Mouse (Mus musculus) left cerebral cortex, adult 9 months (tissue): ENCODE results near the gene Gpr25.

Experiments used
- DNase-seq, 2 experiments: peaks; one replicate each; pipeline ENCODE4 v3.0.0; 2022; ENCODE audit warnings: low spot score in 2 of 2

Gpr25 gene

DNA sequence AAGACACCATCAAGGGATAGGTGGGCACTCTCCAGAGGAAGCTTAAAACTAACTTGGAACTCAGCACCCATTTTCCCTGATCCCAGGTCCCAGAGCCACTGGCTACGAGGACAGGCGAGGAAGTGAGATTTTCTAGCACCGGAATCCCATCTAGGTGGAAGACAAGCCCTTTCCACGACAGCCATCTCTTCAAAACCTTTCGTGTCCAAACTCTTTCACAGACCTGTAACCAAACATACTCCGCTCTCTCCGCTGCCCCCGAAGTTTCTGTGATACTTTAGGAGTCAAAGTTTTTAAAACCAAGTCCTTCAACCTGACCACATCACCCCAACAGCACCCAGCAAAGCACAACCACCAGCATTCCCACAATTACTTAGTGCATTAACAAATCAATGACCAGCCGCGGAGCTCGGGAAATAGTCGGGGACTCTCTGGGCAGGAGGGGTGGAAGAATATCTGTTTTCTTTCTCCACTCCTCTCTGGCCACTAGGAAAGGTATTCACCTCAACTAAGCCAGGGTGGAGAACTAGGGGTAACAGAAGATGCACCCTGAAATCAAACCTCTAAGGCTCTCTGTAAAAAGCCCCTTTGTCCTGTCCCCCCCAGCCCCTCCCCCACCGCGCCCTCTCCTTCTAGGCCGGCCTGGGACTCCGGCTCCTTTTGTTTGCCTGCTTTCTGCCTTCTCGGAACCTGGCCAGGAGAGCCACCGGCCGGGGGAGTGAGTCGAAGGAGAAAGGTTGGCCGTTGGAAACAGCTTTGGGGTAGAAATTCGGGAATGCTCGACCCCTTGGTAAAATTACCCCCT, 27.5 kb downstream of the Gpr25 start:
- DNase-seq: no peak

GRCm38 (mm10) chr1:136232285-136232926, 28.3 kb downstream of the Gpr25 start:
- no peak for DNase-seq

DNA sequence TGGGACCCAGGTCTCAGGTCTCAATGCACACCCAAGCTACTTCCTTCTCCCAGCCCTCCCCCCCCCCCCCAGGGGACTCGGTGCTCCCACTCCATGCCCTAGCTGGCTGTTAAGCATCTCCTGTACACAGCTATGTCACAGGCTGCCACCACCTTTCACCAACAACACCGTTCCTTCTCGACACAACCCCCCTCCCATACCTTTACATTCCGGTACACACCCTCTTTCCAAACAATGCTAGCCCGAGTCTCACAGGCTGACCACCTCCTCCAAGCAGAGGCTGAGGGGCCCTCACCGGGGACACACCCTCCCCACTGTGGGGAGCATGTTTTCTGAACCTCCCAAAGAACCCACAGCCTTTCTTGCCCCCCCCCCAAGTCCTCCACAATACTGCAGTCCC, 29.1 kb downstream of the Gpr25 start:
- DNase-seq: no peak

DNA sequence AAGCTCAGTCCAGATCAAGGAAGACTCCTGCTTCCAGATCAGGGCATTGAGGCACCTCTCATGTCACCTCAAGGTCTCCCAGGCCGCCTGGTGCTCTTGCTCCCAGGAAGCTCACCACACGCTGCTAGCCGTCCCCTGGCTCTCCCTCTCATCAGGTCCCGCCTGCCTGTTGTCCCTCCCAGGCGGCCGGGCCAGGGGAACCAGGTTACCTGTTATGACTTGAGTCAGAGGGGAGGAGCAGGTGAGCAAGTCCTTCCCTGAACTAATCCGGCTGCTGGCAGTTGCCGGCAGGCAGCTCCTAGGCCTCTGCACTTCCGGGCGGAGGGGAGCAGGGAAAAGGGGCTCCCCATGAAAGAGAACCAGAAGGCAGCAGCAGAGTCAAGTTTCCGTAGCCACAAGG, 30.5 kb downstream of the Gpr25 start:
- no peak for DNase-seq

DNA sequence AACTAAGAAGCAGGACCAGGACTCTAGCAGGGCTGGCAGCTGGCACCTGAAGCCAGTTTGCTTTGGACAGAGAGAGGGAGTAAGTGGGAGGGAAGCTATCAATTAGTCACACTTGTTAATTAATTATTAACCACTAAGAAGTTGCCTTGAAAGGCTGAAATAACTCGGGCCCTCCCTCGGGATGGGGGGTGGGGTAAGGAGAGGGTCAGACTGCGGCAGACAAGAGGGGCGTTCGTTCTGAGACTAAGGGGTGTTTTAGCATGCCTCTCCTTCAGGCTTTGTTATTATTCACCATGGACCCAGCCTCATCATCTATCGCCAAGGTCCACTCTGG, 31.7 kb downstream of the Gpr25 start:
- DNase-seq: no peak

- DNase-seq: no peak
Measured at GRCm38 (mm10) chr1:136228328-136229039, 32.2 kb downstream of the Gpr25 start.

DNA sequence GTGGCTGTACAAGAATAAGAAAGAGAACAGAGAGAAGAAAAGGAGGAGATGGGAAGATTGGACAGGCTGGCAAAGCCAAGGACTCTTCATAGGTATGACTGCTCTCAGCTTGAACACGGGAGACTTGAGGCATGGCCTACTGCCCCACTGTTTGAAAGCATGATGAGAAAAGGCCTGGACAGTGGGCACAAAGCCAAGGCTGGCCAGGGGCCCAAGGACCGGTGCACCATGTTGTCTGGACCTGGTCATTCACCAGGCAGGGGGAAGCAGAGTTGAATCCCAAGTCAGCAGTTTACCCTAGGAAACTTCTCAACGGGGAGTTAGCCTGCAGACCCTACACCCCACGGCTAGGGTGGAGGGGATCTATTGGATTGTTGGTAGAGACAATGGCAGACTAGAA, 32.8 kb downstream of the Gpr25 start:
- no peak for DNase-seq

GRCm38 (mm10) chr1:136226626-136227025, 34.0 kb downstream of the Gpr25 start:
- no peak for DNase-seq

DNA sequence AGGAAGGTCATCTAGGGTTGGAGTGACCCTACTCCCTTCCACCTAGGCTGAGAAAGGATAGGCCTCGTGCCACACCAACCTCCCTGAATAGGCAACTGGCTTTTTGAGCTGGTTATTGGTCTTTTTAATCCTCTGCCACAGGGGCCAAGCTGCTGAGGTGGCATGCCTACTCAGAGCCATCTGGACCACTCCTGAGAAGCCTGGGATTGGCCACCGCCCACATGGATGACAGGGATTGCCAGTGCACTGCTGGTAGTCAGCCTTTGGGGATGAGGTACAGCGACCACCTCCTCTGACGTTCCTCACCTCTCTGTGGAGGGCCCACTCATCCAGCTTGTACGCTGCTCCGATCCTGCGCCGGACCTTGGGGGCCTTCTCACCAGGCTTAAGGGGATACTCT, 34.8 kb downstream of the Gpr25 start:
- DNase-seq: no peak

DNA sequence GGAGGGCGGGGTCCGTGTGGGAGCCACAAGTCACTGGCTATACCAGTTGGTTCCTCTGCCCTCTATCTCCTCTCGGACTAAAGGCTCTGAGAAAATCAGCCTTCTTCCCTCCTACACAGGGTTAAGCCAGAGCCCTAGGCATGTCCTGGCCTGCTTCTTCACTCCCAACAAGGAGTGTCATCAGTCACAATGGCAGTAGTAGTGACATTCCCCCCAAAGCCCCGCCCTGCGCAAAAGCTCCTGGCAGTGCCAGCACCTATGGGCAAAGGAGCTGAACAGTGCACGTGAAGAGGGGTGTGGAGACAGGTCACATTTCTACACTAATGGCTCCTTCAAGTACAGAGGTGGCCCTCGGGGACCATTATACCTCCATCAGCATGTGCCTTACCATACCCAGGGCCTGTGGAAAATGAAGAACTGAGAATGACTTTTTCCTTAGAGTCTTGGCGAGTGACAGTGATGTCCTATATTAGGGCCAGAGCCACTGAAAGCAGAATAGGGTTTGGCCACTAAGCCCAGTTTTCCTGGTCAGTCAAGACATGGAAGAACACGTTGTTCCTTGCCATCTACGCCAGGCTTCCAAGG, 36.8 kb downstream of the Gpr25 start:
- DNase-seq: no peak

GRCm38 (mm10) chr1:136222386-136222785, 38.3 kb downstream of the Gpr25 start:
- no peak for DNase-seq

- no peak for DNase-seq
Measured at GRCm38 (mm10) chr1:136220037-136220871, 40.4 kb downstream of the Gpr25 start.

DNA sequence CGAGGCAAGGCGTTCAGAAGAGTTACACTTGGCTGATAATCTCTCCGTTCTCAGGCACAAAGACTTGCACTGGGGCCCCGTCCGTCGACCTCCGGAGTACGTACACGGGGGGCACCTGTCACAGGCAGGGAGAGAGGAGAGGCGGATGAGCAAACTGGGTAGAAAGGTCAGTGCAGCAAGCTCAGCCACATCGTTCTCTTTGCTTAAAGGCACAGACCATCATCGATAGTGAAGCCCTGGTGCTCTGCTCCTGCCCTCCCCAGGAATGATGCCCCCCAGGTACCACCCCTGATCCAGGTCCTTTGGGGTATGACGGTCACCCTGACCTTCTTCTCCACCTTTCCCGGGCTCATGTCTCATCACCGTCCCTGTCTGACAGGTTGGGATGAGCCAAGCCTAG, 46.4 kb downstream of the Gpr25 start:
- no peak for DNase-seq

DNA sequence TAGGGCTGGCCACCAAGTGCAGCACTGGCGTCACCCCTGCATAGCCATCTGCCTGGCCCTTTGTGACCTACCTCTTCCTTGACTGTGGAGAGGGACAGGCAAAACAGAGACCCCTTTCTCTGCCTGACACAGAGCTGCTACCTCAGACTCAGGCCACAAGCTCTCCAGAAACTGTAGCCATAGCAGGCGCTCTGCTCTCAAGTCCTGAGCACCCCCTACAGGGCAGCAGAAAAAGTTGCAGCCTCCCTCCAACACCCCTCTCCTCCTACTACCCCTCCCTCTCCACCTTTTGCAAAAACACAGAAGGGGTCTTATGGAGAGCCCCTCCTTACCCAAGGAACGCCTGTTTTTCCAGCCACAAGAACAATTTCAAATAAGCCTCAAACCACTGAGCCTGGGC, 47.9 kb downstream of the Gpr25 start, which contains the start of gene Mroh3:
TSS of gene Mroh3 (minus strand) at position 26 of the 400 bp plus-strand sequence.
- DNase-seq: peak in 1 of 2 experiments; percentile 17
